Mouse (Mus musculus) effector memory CD4-positive, alpha-beta T cell, adult 5 months (primary cell): ENCODE measurements around the gene Ccdc40. TPM values are rescaled to one million over a fixed set of nuclear protein-coding genes. Genes with fewer than 3 reads are reported as not detected.

ENCODE experiments used
- polyA plus RNA-seq: library from polyadenylated mRNA; unstranded; fragments of 100-300 nt; shearing (Covaris generic); gene quantifications from one replicate; pipeline ENCODE4 v1.2.1, GENCODE M21; 2017

Gene Ccdc40
- polyA plus RNA-seq = 1.9 TPM

DNA sequence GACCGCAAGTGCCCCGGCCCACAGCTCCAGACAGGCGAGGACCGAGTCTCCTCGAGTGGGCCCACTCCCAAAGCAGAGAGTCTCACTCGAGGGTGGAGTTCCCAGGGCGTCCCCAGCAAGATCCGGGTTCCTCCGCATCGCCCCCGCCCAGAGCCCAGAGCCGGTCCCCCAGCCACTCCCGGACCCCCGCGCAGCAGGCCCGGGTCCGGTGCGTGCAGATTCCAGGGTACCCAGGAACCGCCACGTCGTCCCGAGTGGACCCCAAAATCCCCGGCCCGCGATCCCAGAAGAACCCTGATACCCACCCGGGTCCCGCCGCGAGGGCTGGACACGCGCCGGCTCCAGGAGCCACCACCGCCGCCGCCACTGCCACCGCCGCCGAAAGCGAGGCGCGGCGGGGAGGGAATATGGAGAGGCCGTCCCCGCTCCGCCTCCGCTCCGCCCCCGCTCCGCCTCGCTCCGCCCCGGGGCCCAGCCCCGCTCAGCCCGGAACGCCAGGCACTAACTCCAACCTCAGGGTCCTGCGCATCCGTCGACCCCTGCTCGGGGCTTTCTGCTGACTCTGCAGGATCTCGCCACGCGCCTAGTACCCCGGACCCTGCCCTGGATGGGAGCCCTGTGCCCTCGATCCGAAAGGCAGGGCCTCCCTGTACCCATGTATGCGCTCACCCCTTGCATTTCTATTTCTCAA is at the start of gene Ccdc40, which contains the start of gene Tbc1d16:
TSS of gene Ccdc40 (plus strand) at position 482 of the 691 bp plus-strand sequence.
TSS of gene Tbc1d16 (minus strand) at position 409 of the 691 bp plus-strand sequence.

DNA sequence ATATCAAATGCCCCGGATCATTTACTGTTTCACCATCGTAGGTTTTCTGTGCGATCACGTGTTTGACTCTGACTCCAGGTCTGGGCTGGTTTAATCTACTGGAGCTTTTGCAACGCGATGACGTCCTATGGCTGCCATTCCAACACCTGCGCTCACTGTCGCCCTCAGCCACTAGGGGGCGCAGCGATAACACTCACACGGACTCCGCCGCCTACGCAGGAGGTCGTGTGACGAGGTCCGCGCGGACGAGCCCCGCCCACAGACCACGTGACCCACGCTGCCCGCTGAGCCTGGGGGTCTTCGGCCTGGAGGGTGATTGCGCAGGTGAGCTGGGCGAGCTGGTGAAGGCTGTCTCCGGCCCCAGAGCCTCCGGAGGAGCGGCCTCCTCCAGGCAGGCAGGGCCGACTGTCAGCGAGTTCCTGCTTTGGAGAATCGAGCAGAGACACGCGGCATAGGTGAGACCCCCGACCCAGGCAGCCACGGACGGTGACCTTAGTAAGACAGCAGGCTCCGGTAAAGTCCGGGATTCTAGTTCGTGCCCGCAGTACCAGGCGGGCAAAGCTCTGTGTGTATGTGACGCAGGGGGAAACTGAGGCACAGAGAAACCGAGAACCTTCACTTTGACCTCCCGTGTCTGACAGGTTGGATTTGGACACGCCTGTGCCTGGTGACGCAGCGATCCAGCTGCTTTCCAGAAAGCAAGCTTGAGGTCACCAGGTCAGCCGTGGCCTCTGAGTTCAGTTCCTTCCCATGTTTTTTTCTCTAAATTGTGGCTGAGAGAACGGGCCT is 39.6 kb downstream of the Ccdc40 start, which contains the start of gene Gaa:
TSS of gene Gaa (plus strand) at position 120 of the 789 bp plus-strand sequence.

DNA sequence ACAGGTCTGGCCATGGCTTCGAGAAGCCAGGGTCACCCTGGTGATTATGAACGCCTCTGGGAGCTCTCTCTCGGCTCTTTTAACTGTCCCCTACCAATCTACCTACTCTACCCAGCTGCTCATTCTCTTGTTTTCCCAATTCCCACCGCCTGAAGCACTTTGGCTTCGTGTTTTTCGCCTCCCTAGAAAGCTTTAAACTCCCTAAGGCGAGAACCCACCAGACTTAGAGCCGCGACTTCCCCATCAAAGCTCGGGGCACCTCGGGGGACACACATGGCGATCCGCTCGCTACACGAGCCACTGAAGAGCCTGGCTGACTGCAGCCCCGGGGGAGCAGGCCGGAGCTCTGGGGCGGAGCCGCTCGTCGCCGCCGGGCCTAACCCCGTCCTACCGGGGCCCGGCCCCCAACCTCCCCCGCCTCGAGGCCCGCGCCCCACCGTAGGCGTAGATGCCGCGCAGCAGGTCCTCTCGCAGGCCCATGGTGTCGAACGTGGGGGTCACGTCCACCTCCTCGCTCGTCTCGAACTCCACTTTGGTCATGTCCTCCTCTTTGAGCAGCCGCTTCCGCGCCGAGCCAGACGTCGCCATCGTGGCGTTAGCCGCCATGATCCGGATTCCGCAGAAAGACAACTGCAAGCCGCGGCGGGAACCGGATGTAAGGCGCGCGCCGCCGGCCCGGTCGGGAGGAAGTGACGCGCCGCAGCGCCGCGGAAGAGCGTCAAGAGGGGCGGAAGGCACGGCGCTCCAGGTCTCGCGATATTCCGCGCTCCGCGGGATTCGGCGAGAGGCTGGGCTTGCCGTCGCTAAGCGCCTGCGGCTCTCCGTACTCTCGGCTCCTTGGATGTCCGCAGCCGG is 71.2 kb downstream of the Ccdc40 start, which contains the start of gene Eif4a3:
TSS of gene Eif4a3 (minus strand) at position 699 of the 855 bp plus-strand sequence.

DNA sequence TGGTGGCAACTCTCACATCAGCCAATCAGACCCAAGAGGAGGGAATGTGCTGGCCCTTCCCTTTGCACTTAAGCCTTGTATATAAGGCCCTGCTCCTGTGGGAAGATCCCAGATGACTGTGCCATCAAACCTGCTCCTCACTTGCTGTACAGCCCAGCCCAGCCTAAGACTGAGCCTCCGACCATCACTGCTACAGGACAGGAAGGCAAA is 79.2 kb downstream of the Ccdc40 start, which contains the start of gene Card14:
TSS of gene Card14 (plus strand) at position 111 of the 210 bp plus-strand sequence.

Other genes with a start within 250 kb of the Ccdc40 start
- not detected for gene Enpp7, start 240.4 kb upstream of the Ccdc40 start, polyA plus RNA-seq
- gene Cbx2, start 205.6 kb upstream of the Ccdc40 start, polyA plus RNA-seq = 1.7 TPM
- 4.2 TPM for gene Cbx8, start 187.6 kb upstream of the Ccdc40 start, polyA plus RNA-seq
- gene Cbx4, start 142.4 kb upstream of the Ccdc40 start, polyA plus RNA-seq = 95.9 TPM
- gene Tbc1d16, start 73 bp upstream of the Ccdc40 start, polyA plus RNA-seq = 0.15 TPM
- 38.9 TPM for gene Gaa, start 39.3 kb downstream of the Ccdc40 start, polyA plus RNA-seq
- 293 TPM for gene Eif4a3, start 71.5 kb downstream of the Ccdc40 start, polyA plus RNA-seq
- not detected for gene Card14, start 79.2 kb downstream of the Ccdc40 start, polyA plus RNA-seq
- 10.8 TPM for gene Sgsh, start 127.0 kb downstream of the Ccdc40 start, polyA plus RNA-seq
- 57.1 TPM for gene Slc26a11, start 127.0 kb downstream of the Ccdc40 start, polyA plus RNA-seq
- 16.0 TPM for gene Rnf213, start 164.5 kb downstream of the Ccdc40 start, polyA plus RNA-seq